In genomic region chr10:85014456-85014976, GRCm38 (mm10) we compare ENCODE assay signal across 18 mouse cellular contexts.
DNase-seq lines count a peak whose midpoint lies in the region; ATAC-seq lines count a peak whose summit lies in the region.
"Had no signal": no experiment of that assay in that cellular context is flagged by ENCODE, and none has a peak within 500 bp of the region (broad histone marks: within the 10 kb centered on the region; RNA-seq: fewer than 3 reads in every experiment).

No protein-coding gene starts in this region.

- peaks cover 12% of the 10 kb centered on the region; the same call in 1 of the 2 replicates for H3K4me1 ChIP-seq in forebrain, embryonic 11.5 days (replicated peaks; ENCODE audit: control insufficient read depth, insufficient read depth, low read length)
- H3K4me1 ChIP-seq in forebrain, embryonic 16.5 days (replicated peaks; ENCODE audit: control insufficient read depth, insufficient read depth, low read length), result peaks cover 3% of the 10 kb centered on the region
- peaks cover 24% of the 10 kb centered on the region for H3K4me1 ChIP-seq in midbrain, embryonic 15.5 days
- H3K4me1 ChIP-seq in heart, embryonic 12.5 days (replicated peaks), result no peaks in the 10 kb centered on the region
- H3K4me1 ChIP-seq: embryonic facial prominence, embryonic 13.5 days; heart, embryonic 13.5 days had no signal

- ATAC-seq in forebrain, embryonic 11.5 days (replicated peaks; ENCODE audit: low FRiP score), result 0 out of 2 replicates have a peak, but pooled peaks have one; percentile 31
- no peak for ATAC-seq in forebrain, embryonic 16.5 days
- ATAC-seq in midbrain, embryonic 15.5 days (replicated peaks), result peak; percentile 63
- ATAC-seq in heart, embryonic 12.5 days (ENCODE audit: insufficient number of reproducible peaks, low FRiP score), result no peak
- ATAC-seq: inflammation-experienced regulatory T-cells, adult 6 months had no signal

- peaks cover 4% of the 10 kb centered on the region; the same call in 1 of the 2 replicates for H3K36me3 ChIP-seq in forebrain, embryonic 11.5 days (ENCODE audit: control insufficient read depth, insufficient read depth, low read length)
- peaks cover 20% of the 10 kb centered on the region for H3K36me3 ChIP-seq in forebrain, embryonic 16.5 days (ENCODE audit: control insufficient read depth, insufficient read depth)
- peaks cover 7% of the 10 kb centered on the region; the same call in 1 of the 2 replicates for H3K36me3 ChIP-seq in midbrain, embryonic 15.5 days (replicated peaks)
- peaks cover 71% of the 10 kb centered on the region for H3K36me3 ChIP-seq in heart, embryonic 12.5 days

- H3K4me2 ChIP-seq in forebrain, embryonic 11.5 days (ENCODE audit: low read depth, low read length, severe bottlenecking), result no peak overlapping the region
- no peak overlapping the region for H3K4me2 ChIP-seq in forebrain, embryonic 16.5 days (ENCODE audit: low read length)
- no peak overlapping the region for H3K4me2 ChIP-seq in midbrain, embryonic 15.5 days
- no peak overlapping the region for H3K4me2 ChIP-seq in heart, embryonic 12.5 days
- H3K4me2 ChIP-seq: embryonic facial prominence, embryonic 13.5 days; heart, embryonic 13.5 days; hindbrain, embryonic 12.5 days had no signal

- H3K27me3 ChIP-seq in forebrain, embryonic 11.5 days (ENCODE audit: control insufficient read depth, insufficient read depth, low read length), result peaks cover 33% of the 10 kb centered on the region
- H3K27me3 ChIP-seq in forebrain, embryonic 16.5 days (replicated peaks; ENCODE audit: control insufficient read depth, insufficient read depth, low read length), result 0 out of 2 replicates have a peak, but pooled peaks cover 2% of the 10 kb centered on the region
- H3K27me3 ChIP-seq in midbrain, embryonic 15.5 days (replicated peaks), result no peaks in the 10 kb centered on the region
- no peaks in the 10 kb centered on the region for H3K27me3 ChIP-seq in heart, embryonic 12.5 days (replicated peaks)
- H3K27me3 ChIP-seq: embryonic facial prominence, embryonic 13.5 days; heart, embryonic 13.5 days; hindbrain, embryonic 12.5 days had no signal

- H3K9me3 ChIP-seq in forebrain, embryonic 11.5 days (ENCODE audit: control insufficient read depth, low read length), result no peaks in the 10 kb centered on the region
- H3K9me3 ChIP-seq in forebrain, embryonic 16.5 days (ENCODE audit: control insufficient read depth, low read length), result no peaks in the 10 kb centered on the region
- no peaks in the 10 kb centered on the region for H3K9me3 ChIP-seq in midbrain, embryonic 15.5 days
- H3K9me3 ChIP-seq in heart, embryonic 12.5 days (replicated peaks), result no peaks in the 10 kb centered on the region
- H3K9me3 ChIP-seq: embryonic facial prominence, embryonic 13.5 days; heart, embryonic 13.5 days; hindbrain, embryonic 12.5 days had no signal

- 13% methylated on average over 9 of the region's 9 CpGs for WGBS in forebrain, embryonic 11.5 days
- WGBS in forebrain, embryonic 16.5 days, result 7% methylated on average over 9 of the region's 9 CpGs
- WGBS in midbrain, embryonic 15.5 days, result 19% methylated on average over 9 of the region's 9 CpGs
- WGBS in heart, embryonic 12.5 days, result 85% methylated on average over 9 of the region's 9 CpGs

- no peak for DNase-seq in forebrain, embryonic 11.5 days (ENCODE audit: low spot score)
- DNase-seq in retina, adult 2 months (ENCODE audit: low read depth, low spot score), result peak; percentile 26
- no peak for DNase-seq in retina, embryonic 14.5 days (ENCODE audit: low spot score)
- no peak for DNase-seq in layer of hippocampus, adult 8-10 months (ENCODE audit: low spot score in 2 of 2)
- DNase-seq in frontal cortex, postnatal 25 days (ENCODE audit: low spot score in 2 of 2), result no peak
- DNase-seq: adrenal gland, postnatal 10 days; cerebellum, adult 11-12 months; cerebellum, adult 9-11 months; cerebellum, postnatal 36 days; gastrocnemius, postnatal 25 days; heart, postnatal 36 days had no signal

- no peak overlapping the region for H3K27ac ChIP-seq in forebrain, embryonic 11.5 days (ENCODE audit: low read depth, low read length)
- no peak overlapping the region for H3K27ac ChIP-seq in forebrain, embryonic 16.5 days (ENCODE audit: low read length)
- peak overlapping the region; percentile 57; the same call in 1 of the 2 replicates for H3K27ac ChIP-seq in midbrain, embryonic 15.5 days
- H3K27ac ChIP-seq in heart, embryonic 12.5 days (ENCODE audit: poor library complexity, severe bottlenecking), result no peak overlapping the region
- H3K27ac ChIP-seq: embryonic facial prominence, embryonic 13.5 days; heart, embryonic 13.5 days; hindbrain, embryonic 12.5 days had no signal

- H3K9ac ChIP-seq in forebrain, embryonic 11.5 days (ENCODE audit: low read length), result no peak overlapping the region
- no peak overlapping the region for H3K9ac ChIP-seq in forebrain, embryonic 16.5 days (replicated peaks; ENCODE audit: low read depth, low read length)
- no peak overlapping the region for H3K9ac ChIP-seq in midbrain, embryonic 15.5 days
- H3K9ac ChIP-seq in heart, embryonic 12.5 days, result no peak overlapping the region
- H3K9ac ChIP-seq: embryonic facial prominence, embryonic 13.5 days; heart, embryonic 13.5 days; hindbrain, embryonic 12.5 days had no signal

- H3K4me3 ChIP-seq in forebrain, embryonic 11.5 days (ENCODE audit: low read depth, low read length), result no peak overlapping the region
- H3K4me3 ChIP-seq in forebrain, embryonic 16.5 days (replicated peaks; ENCODE audit: low read length), result no peak overlapping the region
- H3K4me3 ChIP-seq in midbrain, embryonic 15.5 days, result no peak overlapping the region
- no peak overlapping the region for H3K4me3 ChIP-seq in heart, embryonic 12.5 days
- H3K4me3 ChIP-seq: embryonic facial prominence, embryonic 13.5 days; heart, embryonic 13.5 days; hindbrain, embryonic 12.5 days had no signal

Comparison
In these comparisons a context has a peak if more than half of its experiments do, and no peak if none do; other contexts are left out.
1. ATAC-seq: peak in forebrain, embryonic 11.5 days (single experiment) and midbrain, embryonic 15.5 days (single experiment); none in forebrain, embryonic 16.5 days (single experiment) and heart, embryonic 12.5 days (single experiment).